Mouse (Mus musculus): ENCODE data around the gene Satb1.

DNA sequence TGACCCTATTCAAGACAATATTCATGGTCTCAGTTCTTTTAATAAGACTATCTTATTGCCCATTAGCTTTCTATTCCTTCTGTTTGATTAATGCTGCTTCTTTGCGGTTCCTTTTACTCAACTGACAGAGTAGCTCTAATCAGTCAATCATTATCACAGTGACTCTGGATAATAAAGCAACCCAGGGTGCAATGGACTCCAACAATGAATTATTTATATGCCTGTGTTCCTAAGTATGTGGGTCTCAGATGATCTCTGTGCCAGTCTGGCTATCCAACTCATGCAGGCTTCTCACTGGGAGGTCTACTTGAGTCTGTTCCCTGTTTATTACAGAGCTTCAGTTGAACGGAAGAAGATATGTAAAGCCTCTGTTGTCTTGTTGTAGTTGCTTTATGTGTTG, 108.6 kb downstream of the Satb1 start:
- TF ChIP-seq CTCF (IDR thresholded peaks at IDR 0.05; ENCODE audit: extremely low read depth, insufficient read length, insufficient replicate concordance, low read depth, low read length) = no peak
- TF ChIP-seq POLR2A (IDR thresholded peaks at IDR 0.05; ENCODE audit: low read depth, low read length) = no peak

All from small intestine, adult 2 months (tissue).